In the genomic region with DNA sequence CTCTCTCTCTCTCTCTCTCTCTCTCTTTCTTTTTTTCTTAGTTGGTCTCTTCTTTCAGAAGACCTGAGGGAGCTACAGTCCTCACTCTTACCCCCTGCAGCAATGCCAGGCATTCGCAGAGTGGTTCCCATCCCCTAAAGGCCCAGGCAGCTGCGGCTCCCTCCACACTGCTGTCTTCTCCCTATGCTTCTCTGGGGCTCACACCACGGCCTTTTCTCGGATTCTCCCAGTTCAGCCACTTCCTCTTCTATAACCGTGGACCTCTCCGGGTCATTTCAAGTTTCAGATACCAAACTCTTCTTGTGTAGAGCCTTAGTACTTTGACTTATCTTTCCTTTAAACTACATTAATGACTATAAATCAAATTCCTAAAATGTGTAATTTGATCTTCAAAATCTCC, we compare ENCODE assay signal across 24 mouse cellular contexts. TPM values are rescaled to one million over a fixed set of nuclear protein-coding genes. Genes with fewer than 3 reads are reported as not detected.
DNase-seq lines count a peak whose midpoint lies in the region; ATAC-seq and TF ChIP-seq lines count a peak whose summit lies in the region.
"Had no signal": no experiment of that assay in that cellular context is flagged by ENCODE, and none has a peak within 500 bp of the region (broad histone marks: within the 10 kb centered on the region; RNA-seq: fewer than 3 reads in every experiment).

No protein-coding gene starts in this region.

- H3K27me3 ChIP-seq in forebrain, embryonic 14.5 days (replicated peaks; ENCODE audit: control insufficient read depth, insufficient read depth, low read length), result no peaks in the 10 kb centered on the region
- no peaks in the 10 kb centered on the region for H3K27me3 ChIP-seq in forebrain, embryonic 16.5 days (replicated peaks; ENCODE audit: control insufficient read depth, insufficient read depth, low read length)
- H3K27me3 ChIP-seq in kidney, postnatal 0 days (ENCODE audit: insufficient read depth, low read length), result no peaks in the 10 kb centered on the region
- H3K27me3 ChIP-seq in kidney, embryonic 15.5 days, result no peaks in the 10 kb centered on the region
- no peaks in the 10 kb centered on the region for H3K27me3 ChIP-seq in G1E (ENCODE audit: insufficient read depth, low read length)
- H3K27me3 ChIP-seq: embryonic facial prominence, embryonic 15.5 days; forebrain, embryonic 15.5 days; hindbrain, embryonic 12.5 days; hindbrain, embryonic 15.5 days; intestine, embryonic 15.5 days; Patski had no signal

- DNase-seq in forebrain, embryonic 14.5 days (ENCODE audit: low spot score), result no peak
- peak; percentile 20 for DNase-seq in kidney, postnatal 0 days (ENCODE audit: low spot score)
- peak; percentile 27 for DNase-seq in G1E (ENCODE audit: low spot score)
- no peak for DNase-seq in cerebellum, postnatal 36 days
- DNase-seq: adrenal gland, postnatal 10 days; adrenal gland, postnatal 36 days; B cell, adult 2 months; cerebellum, adult 18-20 months; cerebellum, adult 9-10 months; cerebellum, postnatal 14 days; embryo, embryonic 11 days; gastrocnemius, postnatal 36 days; kidney, adult 18-20 months had no signal

- H3K4me2 ChIP-seq in forebrain, embryonic 14.5 days (ENCODE audit: low read length), result no peak overlapping the region
- H3K4me2 ChIP-seq in forebrain, embryonic 16.5 days (ENCODE audit: low read length), result no peak overlapping the region
- H3K4me2 ChIP-seq in kidney, postnatal 0 days (ENCODE audit: low read length), result no peak overlapping the region
- no peak overlapping the region for H3K4me2 ChIP-seq in kidney, embryonic 15.5 days
- H3K4me2 ChIP-seq: embryonic facial prominence, embryonic 15.5 days; forebrain, embryonic 15.5 days; heart, embryonic 11.5 days; hindbrain, embryonic 12.5 days; hindbrain, embryonic 15.5 days; intestine, embryonic 15.5 days had no signal

- no peak for ATAC-seq in forebrain, embryonic 14.5 days
- ATAC-seq in forebrain, embryonic 16.5 days, result no peak
- ATAC-seq in kidney, postnatal 0 days (replicated peaks; ENCODE audit: low FRiP score, low read depth), result no peak
- ATAC-seq in kidney, embryonic 15.5 days (replicated peaks; ENCODE audit: low FRiP score), result no peak
- ATAC-seq in G1E (ENCODE audit: extremely low read depth, insufficient number of reproducible peaks, low FRiP score, poor library complexity, severe bottlenecking), result no peak
- ATAC-seq in megakaryocyte, adult 5-6 weeks (ENCODE audit: poor library complexity, severe bottlenecking), result peak; percentile 64
- no peak for ATAC-seq in CD4-positive, CD25-positive, alpha-beta regulatory T cell, adult 4 months
- ATAC-seq: forebrain, embryonic 15.5 days; Patski had no signal

- no peaks in the 10 kb centered on the region for H3K36me3 ChIP-seq in forebrain, embryonic 14.5 days (ENCODE audit: control insufficient read depth, insufficient read depth, low read length)
- no peaks in the 10 kb centered on the region for H3K36me3 ChIP-seq in forebrain, embryonic 16.5 days (ENCODE audit: control insufficient read depth, insufficient read depth)
- no peaks in the 10 kb centered on the region for H3K36me3 ChIP-seq in kidney, postnatal 0 days (ENCODE audit: insufficient read depth, low read length)
- H3K36me3 ChIP-seq in kidney, embryonic 15.5 days, result no peaks in the 10 kb centered on the region; the same call in 1 of the 2 replicates
- peaks cover 39% of the 10 kb centered on the region for H3K36me3 ChIP-seq in G1E (replicated peaks)
- H3K36me3 ChIP-seq: embryonic facial prominence, embryonic 15.5 days; forebrain, embryonic 15.5 days; hindbrain, embryonic 12.5 days; hindbrain, embryonic 15.5 days; intestine, embryonic 15.5 days had no signal

- H3K9me3 ChIP-seq in forebrain, embryonic 14.5 days (replicated peaks; ENCODE audit: control insufficient read depth, low read length), result no peaks in the 10 kb centered on the region
- H3K9me3 ChIP-seq in forebrain, embryonic 16.5 days (ENCODE audit: control insufficient read depth, low read length), result no peaks in the 10 kb centered on the region
- no peaks in the 10 kb centered on the region for H3K9me3 ChIP-seq in kidney, postnatal 0 days (replicated peaks; ENCODE audit: low read length)
- no peaks in the 10 kb centered on the region for H3K9me3 ChIP-seq in kidney, embryonic 15.5 days (replicated peaks)
- no peaks in the 10 kb centered on the region for H3K9me3 ChIP-seq in G1E (replicated peaks)
- H3K9me3 ChIP-seq: embryonic facial prominence, embryonic 15.5 days; forebrain, embryonic 15.5 days; hindbrain, embryonic 12.5 days; hindbrain, embryonic 15.5 days; intestine, embryonic 15.5 days had no signal

- 71% methylated on average over 6 of the region's 6 CpGs for WGBS in forebrain, embryonic 14.5 days
- WGBS in forebrain, embryonic 16.5 days, result 73% methylated on average over 6 of the region's 6 CpGs
- 40% methylated on average over 6 of the region's 6 CpGs for WGBS in kidney, postnatal 0 days
- 40% methylated on average over 6 of the region's 6 CpGs for WGBS in kidney, embryonic 15.5 days

- H3K4me1 ChIP-seq in forebrain, embryonic 14.5 days (ENCODE audit: control insufficient read depth, insufficient read depth, low read length), result peaks cover 11% of the 10 kb centered on the region
- H3K4me1 ChIP-seq in forebrain, embryonic 16.5 days (replicated peaks; ENCODE audit: control insufficient read depth, insufficient read depth, low read length), result peaks cover 9% of the 10 kb centered on the region
- peaks cover 4% of the 10 kb centered on the region for H3K4me1 ChIP-seq in kidney, postnatal 0 days (replicated peaks; ENCODE audit: insufficient read depth, low read length)
- H3K4me1 ChIP-seq in kidney, embryonic 15.5 days, result peaks cover 21% of the 10 kb centered on the region
- peaks cover 73% of the 10 kb centered on the region for H3K4me1 ChIP-seq in G1E (ENCODE audit: insufficient read depth, low read depth, low read length)

- no peak overlapping the region for H3K4me3 ChIP-seq in forebrain, embryonic 14.5 days (ENCODE audit: low read depth, low read length)
- H3K4me3 ChIP-seq in forebrain, embryonic 16.5 days (replicated peaks; ENCODE audit: low read length), result no peak overlapping the region
- H3K4me3 ChIP-seq in kidney, postnatal 0 days (replicated peaks; ENCODE audit: low read depth, low read length), result no peak overlapping the region
- no peak overlapping the region for H3K4me3 ChIP-seq in kidney, embryonic 15.5 days (replicated peaks)
- H3K4me3 ChIP-seq in G1E (ENCODE audit: low read depth, low read length), result no peak overlapping the region; the same call in 1 of the 2 replicates
- H3K4me3 ChIP-seq: embryonic facial prominence, embryonic 15.5 days; forebrain, embryonic 15.5 days; hindbrain, embryonic 12.5 days; hindbrain, embryonic 15.5 days; intestine, embryonic 15.5 days had no signal

- H3K27ac ChIP-seq in forebrain, embryonic 14.5 days (ENCODE audit: low read depth, low read length), result no peak overlapping the region
- H3K27ac ChIP-seq in forebrain, embryonic 16.5 days (ENCODE audit: low read length), result no peak overlapping the region
- no peak overlapping the region for H3K27ac ChIP-seq in kidney, postnatal 0 days
- no peak overlapping the region for H3K27ac ChIP-seq in kidney, embryonic 15.5 days
- H3K27ac ChIP-seq: embryonic facial prominence, embryonic 15.5 days; hindbrain, embryonic 12.5 days; hindbrain, embryonic 15.5 days; intestine, embryonic 15.5 days had no signal

- TF ChIP-seq CTCF in kidney, postnatal 0 days (IDR thresholded peaks at IDR 0.05; ENCODE audit: low read depth), result no peak
- TF ChIP-seq CTCF in G1E (IDR thresholded peaks at IDR 0.05; ENCODE audit: low read depth, low read length), result no peak

- H3K9ac ChIP-seq in forebrain, embryonic 14.5 days (ENCODE audit: low read length), result peak overlapping the region; percentile 8; the same call in 1 of the 2 replicates
- no peak overlapping the region for H3K9ac ChIP-seq in forebrain, embryonic 16.5 days (replicated peaks; ENCODE audit: low read depth, low read length)
- no peak overlapping the region for H3K9ac ChIP-seq in kidney, postnatal 0 days (ENCODE audit: low read depth, low read length)
- no peak overlapping the region for H3K9ac ChIP-seq in kidney, embryonic 15.5 days
- H3K9ac ChIP-seq: embryonic facial prominence, embryonic 15.5 days; forebrain, embryonic 15.5 days; hindbrain, embryonic 12.5 days; hindbrain, embryonic 15.5 days; intestine, embryonic 15.5 days had no signal

RNA-seq across cellular contexts. Expression of gene Lemd3, which starts 24.8 kb away (rescaled TPM):
- 5.4 and 5.9 TPM in 2 replicates for polyA plus RNA-seq in forebrain, embryonic 14.5 days (2014; fragmentation: Nextera tagmentation; extraction: Ambion mirVana)
- polyA plus RNA-seq in forebrain, embryonic 16.5 days (2015; fragmentation: Nextera tagmentation; extraction: Ambion mirVana), result 3.3 and 3.6 TPM in 2 replicates
- 3.4 and 4.0 TPM in 2 replicates for polyA plus RNA-seq in kidney, postnatal 0 days (2015; fragmentation: Nextera tagmentation; extraction: Ambion mirVana)
- 2.8 and 3.1 TPM in 2 replicates for polyA plus RNA-seq in kidney, embryonic 15.5 days (2015; fragmentation: Nextera tagmentation; extraction: Ambion mirVana)
- 16.1 and 19.8 TPM in 2 replicates for total RNA-seq in G1E (2014; fragmentation: Nextera tagmentation)
- total RNA-seq in G1E (2017), result 18.3 and 19.5 TPM in 2 replicates
- 13.9 and 18.8 TPM in 2 replicates for polyA plus RNA-seq in G1E (2012)
- 10.9 and 14.3 TPM in 2 replicates for total RNA-seq in megakaryocyte, adult 5-6 weeks (2015)
- total RNA-seq in megakaryocyte, adult 5-6 weeks (2017), result 16.1 and 16.5 TPM in 2 replicates
- polyA plus RNA-seq in CD4-positive, CD25-positive, alpha-beta regulatory T cell, adult 4 months (2017; shearing (Covaris generic)), result 1 to 10 TPM; 3.6 to 7.2 TPM

RNA-seq across cellular contexts. Expression of gene Msrb3, which starts 55.4 kb away (rescaled TPM):
- polyA plus RNA-seq in forebrain, embryonic 14.5 days (2014; fragmentation: Nextera tagmentation; extraction: Ambion mirVana), result 0.87 and 1.4 TPM in 2 replicates
- 1.1 and 1.6 TPM in 2 replicates for polyA plus RNA-seq in forebrain, embryonic 16.5 days (2015; fragmentation: Nextera tagmentation; extraction: Ambion mirVana)
- polyA plus RNA-seq in kidney, postnatal 0 days (2015; fragmentation: Nextera tagmentation; extraction: Ambion mirVana), result 9.9 and 13.2 TPM in 2 replicates
- 8.5 and 10.3 TPM in 2 replicates for polyA plus RNA-seq in kidney, embryonic 15.5 days (2015; fragmentation: Nextera tagmentation; extraction: Ambion mirVana)
- total RNA-seq in G1E (2014; fragmentation: Nextera tagmentation) (not detected in 2 replicates), G1E (2017) (0.05 and 0.06 TPM in 2 replicates)
- not detected in 2 replicates for polyA plus RNA-seq in G1E (2012)
- 0.40 TPM in 1 of 2 replicates, not detected in the other for total RNA-seq in megakaryocyte, adult 5-6 weeks (2015)
- 0.07 TPM in 1 of 2 replicates, not detected in the other for total RNA-seq in megakaryocyte, adult 5-6 weeks (2017)
- polyA plus RNA-seq in CD4-positive, CD25-positive, alpha-beta regulatory T cell, adult 4 months (2017; shearing (Covaris generic)), result under 1 TPM; 0.48 to 0.61 TPM

Comparison
In these comparisons a context has a peak if more than half of its experiments do, and no peak if none do; other contexts are left out.
1. DNase-seq: peak in kidney, postnatal 0 days (single experiment) and G1E (single experiment); none in forebrain, embryonic 14.5 days (single experiment) and cerebellum, postnatal 36 days (0 of 2).